Mouse (Mus musculus) ES-Bruce4 (cell line): ENCODE data around the gene Hsf4. TPM values are rescaled to one million over a fixed set of nuclear protein-coding genes. Genes with fewer than 3 reads are reported as not detected.

Experiments used
- H3K27ac ChIP-seq: 2 replicates; pipeline ENCODE4 v1.5.1; 2012; ENCODE audit warnings: low read length, inconsistent platforms; ENCODE audit not compliant: insufficient read depth
- H3K27me3 ChIP-seq: 2 replicates; pipeline ENCODE4 v1.6.1; 2012; ENCODE audit warnings: mild to moderate bottlenecking, low read length, inconsistent platforms; ENCODE audit not compliant: control insufficient read depth, poor library complexity, insufficient read depth, severe bottlenecking
- H3K36me3 ChIP-seq: 2 replicates; pipeline ENCODE4 v1.6.1; 2012; ENCODE audit warnings: inconsistent platforms, mild to moderate bottlenecking, low read length, moderate library complexity; ENCODE audit not compliant: control insufficient read depth, poor library complexity, insufficient read depth, severe bottlenecking
- H3K4me1 ChIP-seq: one replicate; pipeline ENCODE4 v1.8.1; 2011; ENCODE audit warnings: low read length; ENCODE audit not compliant: control insufficient read depth, insufficient read depth
- H3K4me3 ChIP-seq: 2 replicates; pipeline ENCODE4 v1.5.1; 2011; ENCODE audit warnings: low read depth, mild to moderate bottlenecking, low read length
- H3K9ac ChIP-seq: 2 replicates; pipeline ENCODE4 v1.6.1; 2012; ENCODE audit warnings: low read depth, mild to moderate bottlenecking, inconsistent platforms; ENCODE audit not compliant: poor library complexity, severe bottlenecking
- H3K9me3 ChIP-seq: replicated peaks from 2 replicates; pipeline ENCODE4 v1.6.1; 2012; ENCODE audit warnings: mild to moderate bottlenecking, low read length, inconsistent platforms; ENCODE audit not compliant: control insufficient read depth, poor library complexity, insufficient read depth, severe bottlenecking
- CTCF ChIP-seq: IDR thresholded peaks from one replicate; pipeline ENCODE4 v1.8.1; 2011; ENCODE audit warnings: low read depth, low read length
- EP300 ChIP-seq: IDR thresholded peaks from 2 replicates; pipeline ENCODE4 v1.6.1; 2011; ENCODE audit warnings: low read depth, low read length; ENCODE audit not compliant: insufficient read depth
- POLR2A ChIP-seq: IDR thresholded peaks from one replicate; pipeline ENCODE4 v1.8.1; 2011; ENCODE audit warnings: low read length; ENCODE audit not compliant: insufficient read depth
- polyA plus RNA-seq: library from polyadenylated mRNA; stranded (reverse); fragments of >200 nt; gene quantifications from 2 replicates; pipeline ENCODE4 v1.2.4, GENCODE M21; 2011; ENCODE audit warnings: low read depth; ENCODE audit not compliant: missing spikeins, insufficient read depth, insufficient read length

Gene Hsf4
- polyA plus RNA-seq, 1 experiment = 1.1 TPM

GRCm38 (mm10) chr8:105313622-105314402 is 44.2 kb downstream of the Hsf4 start:
- H3K9me3 ChIP-seq = no peaks in the 10 kb centered on the region
- no peaks in the 10 kb centered on the region for H3K4me1 ChIP-seq
- H3K36me3 ChIP-seq = no peaks in the 10 kb centered on the region
- H3K4me3 ChIP-seq = no peak overlapping the region
- H3K27me3 ChIP-seq = no peaks in the 10 kb centered on the region
- H3K9ac ChIP-seq = no peak overlapping the region
- TF ChIP-seq POLR2A (no peak), CTCF (no peak), EP300 (no peak)
- no peak overlapping the region for H3K27ac ChIP-seq

- Histone ChIP-seq H3K4me1 (no peaks in the 10 kb centered on the region), H3K27me3 (no peaks in the 10 kb centered on the region), H3K9ac (no peak overlapping the region), H3K9me3 (no peaks in the 10 kb centered on the region), H3K36me3 (no peaks in the 10 kb centered on the region), H3K4me3 (no peak overlapping the region), H3K27ac (no peak overlapping the region)
- no peak for TF ChIP-seq POLR2A
- TF ChIP-seq CTCF = no peak
- TF ChIP-seq EP300 = no peak
These were observed 45.6 kb downstream of the Hsf4 start for GRCm38 (mm10) chr8:105315073-105315769.

GRCm38 (mm10) chr8:105317941-105318340 is 48.3 kb downstream of the Hsf4 start:
- no peak overlapping the region for H3K9ac ChIP-seq
- no peaks in the 10 kb centered on the region for H3K9me3 ChIP-seq
- no peak for TF ChIP-seq CTCF
- no peak for TF ChIP-seq POLR2A
- TF ChIP-seq EP300 = no peak
- H3K4me3 ChIP-seq = no peak overlapping the region
- H3K36me3 ChIP-seq = no peaks in the 10 kb centered on the region
- H3K27ac ChIP-seq = no peak overlapping the region
- H3K4me1 ChIP-seq = no peaks in the 10 kb centered on the region
- no peaks in the 10 kb centered on the region for H3K27me3 ChIP-seq

GRCm38 (mm10) chr8:105318662-105319190 is 49.1 kb downstream of the Hsf4 start:
- Histone ChIP-seq H3K9me3 (no peaks in the 10 kb centered on the region), H3K27ac (no peak overlapping the region), H3K4me3 (no peak overlapping the region), H3K27me3 (no peaks in the 10 kb centered on the region), H3K4me1 (no peaks in the 10 kb centered on the region), H3K9ac (no peak overlapping the region), H3K36me3 (no peaks in the 10 kb centered on the region)
- TF ChIP-seq POLR2A (no peak), EP300 (no peak), CTCF (no peak)

GRCm38 (mm10) chr8:105323183-105323582 is 53.6 kb downstream of the Hsf4 start:
- no peak for TF ChIP-seq EP300
- no peak for TF ChIP-seq CTCF
- TF ChIP-seq POLR2A = no peak
- peaks cover 2% of the 10 kb centered on the region for H3K36me3 ChIP-seq

More at GRCm38 (mm10) chr8:105323183-105323582, 53.6 kb downstream of the Hsf4 start:
- H3K27ac ChIP-seq = no peak overlapping the region
- H3K9me3 ChIP-seq = no peaks in the 10 kb centered on the region
- H3K27me3 ChIP-seq = no peaks in the 10 kb centered on the region
- no peak overlapping the region for H3K9ac ChIP-seq
- peaks cover 3% of the 10 kb centered on the region for H3K4me1 ChIP-seq
- no peak overlapping the region for H3K4me3 ChIP-seq

Other genes starting within 250 kb of the Hsf4 start
- not detected in 2 replicates for gene Ces3a, start 221.2 kb upstream of the Hsf4 start, polyA plus RNA-seq
- not detected in 2 replicates for gene Ces3b, start 186.0 kb upstream of the Hsf4 start, polyA plus RNA-seq
- gene Ces4a, start 138.0 kb upstream of the Hsf4 start, polyA plus RNA-seq = not detected in 2 replicates
- gene Cbfb, start 99.1 kb upstream of the Hsf4 start, polyA plus RNA-seq = 77.5 and 85.5 TPM in 2 replicates
- gene D230025D16Rik, start 44.7 kb upstream of the Hsf4 start, polyA plus RNA-seq = 88.0 and 90.7 TPM in 2 replicates
- gene B3gnt9, start 14.6 kb upstream of the Hsf4 start, polyA plus RNA-seq = 0.37 and 0.67 TPM in 2 replicates
- gene Tradd, start 5.2 kb upstream of the Hsf4 start, polyA plus RNA-seq = 4.7 and 5.6 TPM in 2 replicates
- 1.5 and 1.9 TPM in 2 replicates for gene Fbxl8, start 5.2 kb upstream of the Hsf4 start, polyA plus RNA-seq
- gene Nol3, start 6.3 kb downstream of the Hsf4 start, polyA plus RNA-seq = 0.94 and 1.4 TPM in 2 replicates
- gene 4931428F04Rik, start 20.1 kb downstream of the Hsf4 start, polyA plus RNA-seq = 8.2 and 9.4 TPM in 2 replicates
- 2.3 and 3.7 TPM in 2 replicates for gene Exoc3l, start 26.3 kb downstream of the Hsf4 start, polyA plus RNA-seq
- gene E2f4, start 27.9 kb downstream of the Hsf4 start, polyA plus RNA-seq = 104 and 109 TPM in 2 replicates
- gene Elmo3, start 35.8 kb downstream of the Hsf4 start, polyA plus RNA-seq = 13.7 and 15.6 TPM in 2 replicates
- 1.5 and 1.9 TPM in 2 replicates for gene Lrrc29, start 56.5 kb downstream of the Hsf4 start, polyA plus RNA-seq
- gene Tmem208, start 56.6 kb downstream of the Hsf4 start, polyA plus RNA-seq = 31.8 and 33.3 TPM in 2 replicates
- 13.0 and 15.4 TPM in 2 replicates for gene Fhod1, start 78.2 kb downstream of the Hsf4 start, polyA plus RNA-seq
- 13.7 and 14.7 TPM in 2 replicates for gene Slc9a5, start 79.0 kb downstream of the Hsf4 start, polyA plus RNA-seq
- 2.6 and 3.2 TPM in 2 replicates for gene Plekhg4, start 103.5 kb downstream of the Hsf4 start, polyA plus RNA-seq
- gene Kctd19, start 143.7 kb downstream of the Hsf4 start, polyA plus RNA-seq = 2.4 and 3.7 TPM in 2 replicates
- 0.35 and 1.3 TPM in 2 replicates for gene Lrrc36, start 143.8 kb downstream of the Hsf4 start, polyA plus RNA-seq
- gene Tppp3, start 201.7 kb downstream of the Hsf4 start, polyA plus RNA-seq = 14.4 and 19.0 TPM in 2 replicates
- gene Zdhhc1, start 227.1 kb downstream of the Hsf4 start, polyA plus RNA-seq = 6.8 and 9.2 TPM in 2 replicates
- gene Hsd11b2, start 249.0 kb downstream of the Hsf4 start, polyA plus RNA-seq = 0.54 and 0.61 TPM in 2 replicates